Mouse (Mus musculus): ENCODE results near the gene Slc30a7. TPM values are rescaled to one million over a fixed set of nuclear protein-coding genes. Genes with fewer than 3 reads are reported as not detected.

Gene Slc30a7
- polyA plus RNA-seq, 1 experiment from 2014 or later, result 25.4 TPM

Small RNA genes lying within 50 kb of the gene (microRNA-seq; reads per million reads assigned to microRNA genes)
- not detected for gene Mir669n

Other genes starting within 250 kb of the Slc30a7 start
- gene Dph5, start 119.6 kb downstream of the Slc30a7 start, polyA plus RNA-seq (2014; fragmentation: Nextera tagmentation; extraction: Ambion mirVana), result 25.2 and 28.4 TPM in 2 replicates
- gene Extl2, start 56 bp upstream of the Slc30a7 start, polyA plus RNA-seq (2014; fragmentation: Nextera tagmentation; extraction: Ambion mirVana), result 27.3 and 28.1 TPM in 2 replicates
- gene Vcam1, start 122.3 kb upstream of the Slc30a7 start, polyA plus RNA-seq (2014; fragmentation: Nextera tagmentation; extraction: Ambion mirVana), result 54.2 and 62.9 TPM in 2 replicates
- 0.05 TPM in 1 of 2 replicates, not detected in the other for gene Gpr88, start 246.1 kb upstream of the Slc30a7 start, polyA plus RNA-seq (2014; fragmentation: Nextera tagmentation; extraction: Ambion mirVana)